Mouse (Mus musculus): ENCODE measurements around the gene Plxdc2. TPM values are rescaled to one million over a fixed set of nuclear protein-coding genes. Genes with fewer than 3 reads are reported as not detected.

Plxdc2 gene
- 11.3 TPM for polyA plus RNA-seq (2015; fragmentation: Illumina TruSeq; extraction: RNeasy Lipid Tissue Mini Kit (QIAGEN cat#74804); ENCODE audit: insufficient read depth, low read depth, low replicate concordance)

GRCm38 (mm10) chr2:16356106-16356818 is at the start of gene Plxdc2:
Plxdc2 (plus strand) TSS chr2:16356304.

